Mouse (Mus musculus) embryo, embryonic 11.5 days (tissue): ENCODE measurements at regions not wholly inside any gene's neighbourhood (a gene's known extent, or its start where the extent isn't known, plus 50 kb on each side); places are given as distances from the start of the nearest gene placed in this dataset.
A peak's percentile ranks its signal among the peaks of the same experiment; 100 is the strongest.

Experiments used
- DNase-seq: peaks from one replicate; pipeline ENCODE4 v3.0.0-alpha.2; 2012; ENCODE audit warnings: low read depth, low spot score

- DNase-seq = no peak
Observed at GRCm38 (mm10) chr3:6683679-6684078, 63.4 kb upstream of the 1700008P02Rik start.

- DNase-seq = no peak
Observed at GRCm38 (mm10) chr3:6681411-6681810, 61.2 kb upstream of the 1700008P02Rik start.

GRCm38 (mm10) chr3:6676382-6676781 is 56.1 kb upstream of the 1700008P02Rik start:
- DNase-seq = no peak

GRCm38 (mm10) chr3:6675354-6675753 is 55.1 kb upstream of the 1700008P02Rik start:
- DNase-seq = peak; percentile 2
